Mouse (Mus musculus) liver, embryonic 14.5 days (tissue): Measurements from ENCODE around the gene Apom.

Experiments used
- CTCF ChIP-seq: IDR thresholded peaks from 2 replicates; pipeline ENCODE4 v1.5.1; 2016; ENCODE audit warnings: antibody characterized with exemption, low read depth, control low read depth
- EP300 ChIP-seq: IDR thresholded peaks from 2 replicates; pipeline ENCODE4 v1.6.1; 2016; ENCODE audit warnings: antibody characterized with exemption, low read depth

DNA sequence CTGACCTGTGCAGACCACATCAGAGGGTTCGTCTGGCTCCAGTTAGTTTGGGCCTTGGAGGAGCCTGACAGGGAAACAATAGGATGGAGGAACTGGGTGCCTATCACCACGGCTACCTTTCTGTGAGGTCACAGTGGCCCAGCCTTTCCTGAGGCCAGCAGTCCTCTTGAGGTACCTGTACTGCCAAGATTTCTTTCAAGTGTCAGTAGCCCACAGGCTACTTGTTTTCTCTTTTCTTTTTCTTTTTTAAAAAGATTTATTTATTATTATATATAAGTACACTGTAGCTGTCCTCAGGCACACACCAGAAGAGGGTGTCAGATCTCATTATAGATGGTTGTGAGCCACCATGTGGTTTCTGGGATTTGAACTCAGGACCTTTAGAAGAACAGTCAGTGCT is 44.1 kb upstream of the Apom start, which contains the start of gene Aif1:
- TF ChIP-seq CTCF (no peak), EP300 (no peak)
